Mouse (Mus musculus): ENCODE results near the gene Gm21310.
"Not testable (repeated sequence)": the region's sequence is repeated elsewhere in the genome, so short reads cannot be mapped to it uniquely, and the experiment has no call there.

Gm21310 gene

GRCm38 (mm10) chrY:10147083-10147482 lies at the start of gene Gm21310:
Gm21310 (minus strand) TSS chrY:10147183.
- not testable (repeated sequence) for DNase-seq
